Mouse (Mus musculus): ENCODE data around the gene Zbtb8os.

- TF ChIP-seq CTCF (IDR thresholded peaks at IDR 0.05; ENCODE audit: borderline replicate concordance, insufficient read depth, low read length), result no peak
- no peak for TF ChIP-seq POLR2A (IDR thresholded peaks at IDR 0.05; ENCODE audit: low read depth, low read length)
Measured at GRCm38 (mm10) chr4:129364379-129364778, 28.9 kb downstream of the Zbtb8os start.
